Mouse (Mus musculus): ENCODE data around the gene Zfp60. TPM values are rescaled to one million over a fixed set of nuclear protein-coding genes. Genes with fewer than 3 reads are reported as not detected.

Zfp60 gene
- polyA plus RNA-seq, 1 experiment from 2014 or later: 133 TPM

DNA sequence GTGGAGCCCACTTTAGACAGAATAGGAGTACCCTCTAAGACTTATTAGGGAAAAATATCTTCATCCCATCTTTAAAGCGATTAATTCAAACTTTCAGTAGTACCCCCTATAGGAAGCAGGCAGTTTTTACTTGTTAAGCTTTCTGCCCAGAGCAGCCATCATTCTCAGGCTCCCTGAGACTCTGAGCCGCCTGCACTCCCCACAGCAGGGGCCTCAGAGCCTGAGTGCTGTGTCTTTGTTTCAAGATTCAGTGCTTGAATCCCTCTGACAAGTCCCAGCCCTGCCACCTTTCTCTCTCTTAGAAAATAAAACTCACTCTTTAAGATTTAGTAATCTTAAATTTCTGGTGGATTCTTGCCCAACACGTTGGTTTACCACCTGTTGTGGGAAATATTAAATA is 34.5 kb upstream of the Zfp60 start:
- Histone ChIP-seq H3K4me3 (replicated peaks; ENCODE audit: low read length) (no peak overlapping the region), H3K4me2 (ENCODE audit: low read length) (no peak overlapping the region), H3K9me3 (ENCODE audit: control insufficient read depth, low read length) (no peaks in the 10 kb centered on the region), H3K36me3 (ENCODE audit: control insufficient read depth, insufficient read depth) (peaks cover under 1% of the 10 kb centered on the region; the same call in 1 of the 2 replicates), H3K9ac (replicated peaks; ENCODE audit: low read depth, low read length) (no peak overlapping the region), H3K4me1 (replicated peaks; ENCODE audit: control insufficient read depth, insufficient read depth, low read length) (no peaks in the 10 kb centered on the region), H3K27ac (ENCODE audit: low read length) (no peak overlapping the region), H3K27me3 (replicated peaks; ENCODE audit: control insufficient read depth, insufficient read depth, low read length) (no peaks in the 10 kb centered on the region)
- ATAC-seq: no peak
- WGBS: 23% methylated on average over 3 of the region's 3 CpGs

DNA sequence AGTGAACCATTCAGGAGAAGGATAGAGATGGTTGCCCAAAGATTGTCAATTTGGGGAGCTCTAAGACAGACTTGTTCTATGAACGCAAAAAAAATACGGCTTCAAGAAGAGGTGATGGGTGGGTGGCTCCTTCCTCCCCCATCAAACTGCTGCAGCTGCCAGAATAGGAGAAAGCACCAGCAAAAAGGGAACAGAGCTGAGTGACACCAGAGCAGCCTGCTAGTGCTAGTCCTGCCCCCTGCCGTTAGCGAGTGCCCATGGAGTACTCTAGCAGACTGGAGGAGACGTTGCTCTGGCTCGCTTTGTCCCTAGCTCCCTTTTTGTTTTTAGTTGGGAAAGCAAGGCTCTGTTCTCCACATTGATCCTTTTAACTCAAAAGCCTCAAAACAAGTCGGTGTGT is 20.8 kb upstream of the Zfp60 start:
- Histone ChIP-seq H3K27me3 (replicated peaks; ENCODE audit: control insufficient read depth, insufficient read depth, low read length) (no peaks in the 10 kb centered on the region), H3K9ac (replicated peaks; ENCODE audit: low read depth, low read length) (no peak overlapping the region), H3K4me2 (ENCODE audit: low read length) (no peak overlapping the region), H3K36me3 (ENCODE audit: control insufficient read depth, insufficient read depth) (no peaks in the 10 kb centered on the region), H3K4me1 (replicated peaks; ENCODE audit: control insufficient read depth, insufficient read depth, low read length) (no peaks in the 10 kb centered on the region), H3K4me3 (replicated peaks; ENCODE audit: low read length) (no peak overlapping the region), H3K27ac (ENCODE audit: low read length) (no peak overlapping the region), H3K9me3 (ENCODE audit: control insufficient read depth, low read length) (peaks cover 5% of the 10 kb centered on the region)
- no peak for ATAC-seq
- 77% methylated on average over 7 of the region's 7 CpGs for WGBS

DNA sequence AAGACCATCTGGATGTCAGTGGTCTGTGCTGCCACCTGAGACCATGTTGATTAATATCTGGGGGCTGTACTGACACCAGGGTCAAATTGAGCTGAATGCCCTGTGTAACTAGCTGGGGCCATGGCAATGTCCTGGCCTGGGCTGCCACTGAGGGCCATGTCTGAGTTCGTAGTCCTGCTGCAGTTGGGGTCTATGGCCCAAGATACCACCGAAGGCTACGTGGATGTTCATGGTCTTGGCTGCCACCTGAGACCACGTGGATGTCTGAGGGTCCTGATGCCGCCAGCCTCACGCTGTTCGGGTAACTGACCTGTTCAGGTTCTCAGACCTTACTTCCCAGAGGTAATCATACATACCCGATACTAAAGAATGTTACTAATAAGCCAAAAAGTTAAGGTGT is 9.2 kb upstream of the Zfp60 start:
- H3K4me1 ChIP-seq (replicated peaks; ENCODE audit: control insufficient read depth, insufficient read depth, low read length): no peaks in the 10 kb centered on the region
- H3K36me3 ChIP-seq (ENCODE audit: control insufficient read depth, insufficient read depth): no peaks in the 10 kb centered on the region
- H3K9me3 ChIP-seq (ENCODE audit: control insufficient read depth, low read length): no peaks in the 10 kb centered on the region
- 89% methylated on average over 8 of the region's 8 CpGs for WGBS
- no peak overlapping the region for H3K9ac ChIP-seq (replicated peaks; ENCODE audit: low read depth, low read length)
- no peak overlapping the region for H3K27ac ChIP-seq (ENCODE audit: low read length)
- no peak overlapping the region for H3K4me2 ChIP-seq (ENCODE audit: low read length)
- no peak overlapping the region for H3K4me3 ChIP-seq (replicated peaks; ENCODE audit: low read length)
- no peaks in the 10 kb centered on the region for H3K27me3 ChIP-seq (replicated peaks; ENCODE audit: control insufficient read depth, insufficient read depth, low read length)
- ATAC-seq: no peak

DNA sequence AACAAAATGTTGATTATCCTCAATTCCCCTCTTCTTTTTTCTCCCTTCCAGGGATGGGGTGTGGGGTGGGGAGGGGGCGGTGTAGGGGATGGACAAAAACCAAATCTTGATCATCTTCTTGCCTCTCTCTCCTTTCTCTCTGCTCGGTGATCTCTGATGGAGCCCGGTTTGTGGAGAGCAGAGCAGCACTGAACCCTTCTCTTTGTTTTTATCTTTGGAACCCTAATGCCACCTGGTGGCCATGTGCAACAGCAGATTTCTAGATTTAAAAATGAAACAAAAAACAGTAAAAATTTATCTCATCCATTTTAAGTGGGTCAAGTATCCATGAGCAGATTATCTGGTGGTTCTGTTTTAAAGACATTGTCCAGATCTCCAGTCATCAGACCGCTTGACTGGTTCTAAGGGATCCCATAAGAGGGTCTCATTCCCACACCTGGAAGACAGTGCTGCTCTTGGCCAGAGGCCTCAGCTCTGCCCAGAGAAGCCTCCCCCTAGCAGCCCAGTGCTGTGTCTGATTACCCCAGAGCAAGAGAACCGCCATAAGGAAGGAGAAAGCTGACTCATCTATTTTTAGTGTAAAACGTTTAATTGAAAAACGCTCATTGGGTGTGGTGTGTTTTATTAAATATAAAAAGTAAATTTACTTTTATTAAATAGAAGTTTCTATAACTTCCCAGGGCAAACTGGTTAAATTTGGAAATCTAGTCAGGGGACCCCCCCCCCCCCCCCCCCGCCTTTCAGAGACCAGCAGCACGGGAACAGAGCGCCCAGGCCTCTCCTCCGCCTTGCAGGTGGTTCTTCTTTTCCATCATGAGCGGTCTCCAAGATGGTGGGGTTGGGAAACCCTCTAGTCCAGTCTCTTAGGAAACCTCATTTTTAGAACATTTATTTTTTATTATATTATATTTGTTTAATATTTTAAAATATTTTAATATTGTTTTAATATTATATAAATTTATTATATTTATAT is 5.3 kb upstream of the Zfp60 start:
- H3K27ac ChIP-seq (ENCODE audit: low read length): peak overlapping the region; percentile 69
- H3K4me1 ChIP-seq (replicated peaks; ENCODE audit: control insufficient read depth, insufficient read depth, low read length): no peaks in the 10 kb centered on the region
- H3K9ac ChIP-seq (replicated peaks; ENCODE audit: low read depth, low read length): peak overlapping the region; percentile 33
- no peaks in the 10 kb centered on the region for H3K9me3 ChIP-seq (ENCODE audit: control insufficient read depth, low read length)
- 44% methylated on average over 11 of the region's 12 CpGs for WGBS
- no peaks in the 10 kb centered on the region for H3K27me3 ChIP-seq (replicated peaks; ENCODE audit: control insufficient read depth, insufficient read depth, low read length)
- no peak overlapping the region for H3K4me2 ChIP-seq (ENCODE audit: low read length)
- no peak overlapping the region for H3K4me3 ChIP-seq (replicated peaks; ENCODE audit: low read length)
- peak; percentile 82 for ATAC-seq
- no peaks in the 10 kb centered on the region for H3K36me3 ChIP-seq (ENCODE audit: control insufficient read depth, insufficient read depth)

DNA sequence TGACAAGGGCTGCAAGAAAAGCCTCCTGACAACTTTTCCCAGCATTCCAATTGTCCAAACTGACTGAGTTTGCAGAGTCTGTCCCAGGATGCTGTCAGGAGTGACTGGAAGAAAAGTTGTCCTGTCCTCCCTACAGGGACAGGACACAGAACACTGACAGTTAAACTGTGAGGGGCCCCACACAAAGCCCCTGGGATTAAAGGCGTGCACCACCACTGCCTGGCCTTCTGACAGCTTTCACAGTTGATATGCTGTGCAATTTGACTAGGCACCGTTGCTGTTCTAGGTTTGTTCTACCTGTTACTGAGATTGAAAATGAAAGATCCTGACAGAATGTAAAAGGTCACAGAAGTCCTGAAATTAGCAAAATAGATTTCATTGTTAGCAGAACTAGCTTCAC is 3.7 kb upstream of the Zfp60 start:
- 58% methylated on average over 2 of the region's 2 CpGs for WGBS

DNA sequence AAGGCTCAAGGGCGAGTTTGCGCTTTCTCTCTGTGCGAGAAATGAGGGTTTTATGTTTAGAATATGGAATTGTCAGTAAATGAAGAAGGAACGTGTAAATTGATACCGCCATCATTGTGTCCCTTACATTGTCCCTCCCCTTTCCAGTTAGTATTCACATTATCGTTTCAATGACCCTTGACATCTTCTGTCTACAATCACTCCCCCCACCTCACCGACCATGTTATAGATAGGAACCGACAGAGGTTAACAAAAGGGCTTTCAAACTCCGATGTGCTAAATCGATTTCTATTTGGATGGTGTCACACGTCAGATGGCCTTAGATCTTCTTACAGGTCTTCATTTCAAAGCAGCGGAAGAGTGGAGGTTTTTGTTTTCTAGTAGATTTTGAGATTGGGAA is 757 bp downstream of the Zfp60 start:
- WGBS: under 1% methylated on average over 12 of the region's 12 CpGs
- Histone ChIP-seq H3K36me3 (ENCODE audit: control insufficient read depth, insufficient read depth) (no peaks in the 10 kb centered on the region), H3K9me3 (ENCODE audit: control insufficient read depth, low read length) (no peaks in the 10 kb centered on the region), H3K27ac (ENCODE audit: low read length) (peak overlapping the region; percentile 99), H3K4me2 (ENCODE audit: low read length) (peak overlapping the region; percentile 83), H3K4me1 (replicated peaks; ENCODE audit: control insufficient read depth, insufficient read depth, low read length) (peaks cover 37% of the 10 kb centered on the region), H3K4me3 (replicated peaks; ENCODE audit: low read length) (peak overlapping the region; percentile 68), H3K27me3 (replicated peaks; ENCODE audit: control insufficient read depth, insufficient read depth, low read length) (no peaks in the 10 kb centered on the region), H3K9ac (replicated peaks; ENCODE audit: low read depth, low read length) (peak overlapping the region; percentile 82)
- ATAC-seq: peak; percentile 1

More for the DNA sequence above, 3.7 kb upstream of the Zfp60 start:
- Histone ChIP-seq H3K27ac (ENCODE audit: low read length) (no peak overlapping the region), H3K4me3 (replicated peaks; ENCODE audit: low read length) (no peak overlapping the region), H3K9ac (replicated peaks; ENCODE audit: low read depth, low read length) (no peak overlapping the region), H3K27me3 (replicated peaks; ENCODE audit: control insufficient read depth, insufficient read depth, low read length) (no peaks in the 10 kb centered on the region), H3K4me1 (replicated peaks; ENCODE audit: control insufficient read depth, insufficient read depth, low read length) (peaks cover 3% of the 10 kb centered on the region; the same call in 1 of the 2 replicates), H3K4me2 (ENCODE audit: low read length) (no peak overlapping the region), H3K36me3 (ENCODE audit: control insufficient read depth, insufficient read depth) (no peaks in the 10 kb centered on the region), H3K9me3 (ENCODE audit: control insufficient read depth, low read length) (no peaks in the 10 kb centered on the region)
- no peak for ATAC-seq

DNA sequence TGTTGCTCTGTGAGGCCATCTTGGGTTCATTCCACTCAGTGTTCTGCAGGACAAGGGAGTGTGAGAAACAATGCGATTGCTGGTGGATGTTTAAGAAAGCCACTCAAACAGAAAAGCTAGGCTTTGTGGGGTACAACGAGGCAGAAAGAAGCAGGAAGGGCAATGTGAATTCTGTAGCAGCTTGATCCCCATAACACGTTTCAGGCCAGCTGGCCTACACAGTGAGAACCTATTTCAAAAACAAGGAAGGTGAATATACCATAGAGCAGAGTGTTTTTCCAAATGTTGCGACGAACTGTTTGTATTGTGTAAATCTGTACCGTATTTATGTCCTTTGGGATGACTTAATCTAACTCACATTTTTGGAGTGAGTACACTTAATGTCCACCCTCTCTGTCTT is 1.3 kb downstream of the Zfp60 start:
- Histone ChIP-seq H3K27me3 (replicated peaks; ENCODE audit: control insufficient read depth, insufficient read depth, low read length) (no peaks in the 10 kb centered on the region), H3K27ac (ENCODE audit: low read length) (peak overlapping the region; percentile 99), H3K4me1 (replicated peaks; ENCODE audit: control insufficient read depth, insufficient read depth, low read length) (peaks cover 37% of the 10 kb centered on the region), H3K9me3 (ENCODE audit: control insufficient read depth, low read length) (no peaks in the 10 kb centered on the region), H3K4me2 (ENCODE audit: low read length) (peak overlapping the region; percentile 83), H3K36me3 (ENCODE audit: control insufficient read depth, insufficient read depth) (no peaks in the 10 kb centered on the region), H3K4me3 (replicated peaks; ENCODE audit: low read length) (peak overlapping the region; percentile 68), H3K9ac (replicated peaks; ENCODE audit: low read depth, low read length) (peak overlapping the region; percentile 82)
- 44% methylated on average over 6 of the region's 6 CpGs for WGBS
- no peak for ATAC-seq

DNA sequence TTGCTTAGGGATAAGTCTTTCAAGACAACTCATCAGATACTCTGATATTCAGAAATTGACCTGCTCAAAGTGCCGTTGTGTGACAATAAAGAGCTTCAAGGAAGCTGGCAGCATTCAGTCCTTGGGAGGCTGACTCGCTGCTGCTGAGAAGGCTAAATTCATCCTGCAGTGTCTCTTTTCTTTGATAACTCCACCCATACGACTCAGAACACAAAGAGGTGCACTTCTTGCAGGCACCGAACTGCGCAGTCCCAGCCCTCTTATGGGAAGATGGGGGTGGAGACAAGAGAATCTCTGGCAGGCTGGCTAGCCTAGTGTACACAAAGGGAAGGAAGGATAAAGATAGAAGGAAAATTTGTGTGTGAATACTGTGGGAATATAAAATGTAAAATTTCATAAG is 4.3 kb downstream of the Zfp60 start:
- Histone ChIP-seq H3K27me3 (replicated peaks; ENCODE audit: control insufficient read depth, insufficient read depth, low read length) (no peaks in the 10 kb centered on the region), H3K9ac (replicated peaks; ENCODE audit: low read depth, low read length) (peak overlapping the region; percentile 24; the same call in 1 of the 2 replicates), H3K4me1 (replicated peaks; ENCODE audit: control insufficient read depth, insufficient read depth, low read length) (peaks cover 37% of the 10 kb centered on the region), H3K9me3 (ENCODE audit: control insufficient read depth, low read length) (no peaks in the 10 kb centered on the region), H3K4me2 (ENCODE audit: low read length) (peak overlapping the region; percentile 24), H3K4me3 (replicated peaks; ENCODE audit: low read length) (peak overlapping the region; percentile 3), H3K36me3 (ENCODE audit: control insufficient read depth, insufficient read depth) (peaks cover 17% of the 10 kb centered on the region), H3K27ac (ENCODE audit: low read length) (peak overlapping the region; percentile 55)
- 10% methylated on average over 5 of the region's 5 CpGs for WGBS
- ATAC-seq: 0 out of 2 replicates have a peak, but pooled peaks have one; percentile 29

DNA sequence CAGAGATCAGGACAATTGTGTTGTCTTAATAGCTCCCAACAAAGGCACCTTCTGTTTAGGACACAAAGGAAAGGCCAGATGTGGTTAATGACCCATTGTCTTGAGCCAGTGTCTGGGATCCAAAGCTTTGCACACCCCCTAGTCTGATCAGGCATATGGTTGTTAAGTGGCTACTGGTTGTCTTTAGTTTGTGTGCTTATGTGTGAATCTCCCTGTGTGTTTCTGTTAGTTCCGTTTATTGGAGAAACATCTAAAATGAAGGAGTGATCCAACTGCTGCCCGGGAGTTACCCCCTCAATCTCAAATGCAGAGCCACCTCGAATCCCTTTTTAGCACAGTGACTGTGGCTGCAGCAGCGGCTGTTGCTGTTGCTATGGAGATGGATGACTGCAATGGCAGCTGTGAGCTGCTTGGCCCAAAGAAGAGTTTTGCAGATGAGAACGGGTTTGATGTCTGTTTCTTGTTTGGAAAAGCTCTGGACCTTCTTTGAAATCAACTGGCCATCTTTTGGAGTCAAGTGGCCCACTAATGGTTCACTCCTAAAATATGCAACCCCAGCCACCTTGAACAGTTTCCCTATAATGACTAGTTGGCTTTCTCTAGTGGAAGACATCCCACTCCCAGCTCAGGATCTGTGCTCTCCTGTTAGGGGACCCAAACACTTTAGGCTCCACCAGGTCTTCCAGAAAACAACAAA is 25.3 kb downstream of the Zfp60 start:
- H3K4me2 ChIP-seq (ENCODE audit: low read length): no peak overlapping the region
- H3K9ac ChIP-seq (replicated peaks; ENCODE audit: low read depth, low read length): no peak overlapping the region
- no peak overlapping the region for H3K4me3 ChIP-seq (replicated peaks; ENCODE audit: low read length)
- peak; percentile 68 for ATAC-seq
- WGBS: 9% methylated on average over 5 of the region's 5 CpGs
- no peaks in the 10 kb centered on the region for H3K9me3 ChIP-seq (ENCODE audit: control insufficient read depth, low read length)
- H3K36me3 ChIP-seq (ENCODE audit: control insufficient read depth, insufficient read depth): peaks cover 12% of the 10 kb centered on the region
- H3K27ac ChIP-seq (ENCODE audit: low read length): peak overlapping the region; percentile 61
- H3K27me3 ChIP-seq (replicated peaks; ENCODE audit: control insufficient read depth, insufficient read depth, low read length): no peaks in the 10 kb centered on the region
- peaks cover 11% of the 10 kb centered on the region for H3K4me1 ChIP-seq (replicated peaks; ENCODE audit: control insufficient read depth, insufficient read depth, low read length)
